Mouse (Mus musculus) liver, postnatal 0 days (tissue): ENCODE measurements at regions not wholly inside any gene's neighbourhood (a gene's known extent, or its start where the extent isn't known, plus 50 kb on each side); places are given as distances from the start of the nearest gene placed in this dataset.
A peak's percentile ranks its signal among the peaks of the same experiment; 100 is the strongest.

Source experiments
- ATAC-seq: fragments of 200-750 bp; cut with Nextera tagmentation; 2 replicates; pipeline ENCODE4 v1.8.0; 2017; ENCODE audit warnings: mild to moderate bottlenecking, moderate library complexity
- DNase-seq: peaks from one replicate; pipeline ENCODE4 v3.0.0-alpha.2; 2016
- H3K27ac ChIP-seq: fragments of 300-500 bp; sonication (generic); 2 replicates; pipeline ENCODE4 v1.5.1; 2014; ENCODE audit warnings: antibody characterized with exemption, moderate library complexity, mild to moderate bottlenecking, low read depth
- H3K27me3 ChIP-seq: fragments of 300-500 bp; sonication (generic); 2 replicates; pipeline ENCODE4 v1.6.1; 2014; ENCODE audit warnings: low read length, control low read depth, mixed read lengths; ENCODE audit not compliant: insufficient read depth
- H3K36me3 ChIP-seq: fragments of 300-500 bp; sonication (generic); replicated peaks from 2 replicates; pipeline ENCODE4 v1.6.1; 2014; ENCODE audit warnings: mild to moderate bottlenecking, control low read depth, low read length, moderate library complexity, mixed read lengths; ENCODE audit not compliant: insufficient read depth
- H3K4me1 ChIP-seq: fragments of 300-500 bp; sonication (generic); 2 replicates; pipeline ENCODE4 v1.6.1; 2014; ENCODE audit warnings: antibody characterized with exemption, mild to moderate bottlenecking, control low read depth; ENCODE audit not compliant: insufficient read depth
- H3K4me2 ChIP-seq: fragments of 300-500 bp; sonication (generic); 2 replicates; pipeline ENCODE4 v1.6.1; 2014; ENCODE audit warnings: low read depth, mild to moderate bottlenecking, low read length, moderate library complexity, mixed read lengths
- H3K4me3 ChIP-seq: fragments of 300-500 bp; sonication (generic); 2 replicates; pipeline ENCODE4 v1.5.1; 2014; ENCODE audit warnings: low read depth, low read length
- H3K9ac ChIP-seq: fragments of 300-500 bp; sonication (generic); replicated peaks from 2 replicates; pipeline ENCODE4 v1.6.1; 2014; ENCODE audit warnings: mild to moderate bottlenecking, moderate library complexity
- H3K9me3 ChIP-seq: fragments of 300-500 bp; sonication (generic); 2 replicates; pipeline ENCODE4 v1.6.1; 2016; ENCODE audit warnings: mild to moderate bottlenecking, control low read depth, low read length, mixed read lengths
- CTCF ChIP-seq: sonication (generic); IDR thresholded peaks from 2 replicates; pipeline ENCODE4 v1.5.1; 2016; ENCODE audit warnings: antibody characterized with exemption, low read depth
- EP300 ChIP-seq: IDR thresholded peaks from 2 replicates; pipeline ENCODE4 v1.6.1; 2016; ENCODE audit warnings: antibody characterized with exemption, low read depth, mild to moderate bottlenecking
- whole genome bisulfite sequencing: fragments of 180-500 bp; shearing (Covaris S2); extraction: QIAGEN DNeasy Blood & Tissue Kit; methylation state at CpG from one replicate; pipeline ENCODE4 v1.1.7; 2014; ENCODE audit not compliant: insufficient replicate concordance; 5-methylcytosine and 5-hydroxymethylcytosine counted together

- no peaks in the 10 kb centered on the region for H3K36me3 ChIP-seq
- H3K4me1 ChIP-seq: no peaks in the 10 kb centered on the region; the same call in none of the 2 replicates
- no peak overlapping the region for H3K9ac ChIP-seq
- no peak overlapping the region for H3K27ac ChIP-seq
- H3K4me3 ChIP-seq: no peak overlapping the region
- no peak for TF ChIP-seq EP300
- 0 out of 2 replicates have a peak, but pooled peaks have one; percentile 9 for TF ChIP-seq CTCF
- 75% methylated on average over 5 of the region's 5 CpGs for WGBS
- DNase-seq (no peak), ATAC-seq (no peak)
- no peaks in the 10 kb centered on the region for H3K27me3 ChIP-seq
- H3K4me2 ChIP-seq: no peak overlapping the region
- H3K9me3 ChIP-seq: no peaks in the 10 kb centered on the region
These were observed 212.2 kb upstream of the Smim15 start for GRCm38 (mm10) chr13:107831997-107832396.

GRCm38 (mm10) chr13:107831221-107831681, 213.0 kb upstream of the Smim15 start:
- H3K36me3 ChIP-seq: no peaks in the 10 kb centered on the region
- H3K27ac ChIP-seq: peak overlapping the region; percentile 14; the same call in 1 of the 2 replicates
- no peaks in the 10 kb centered on the region; the same call in none of the 2 replicates for H3K4me1 ChIP-seq
- TF ChIP-seq EP300 (peak; percentile 68), CTCF (no peak)
- no peaks in the 10 kb centered on the region for H3K9me3 ChIP-seq
- ATAC-seq: peak; percentile 100
- H3K9ac ChIP-seq: no peak overlapping the region
- H3K4me2 ChIP-seq: peak overlapping the region; percentile 58
- H3K4me3 ChIP-seq: peak overlapping the region; percentile 25
- peak; percentile 93 for DNase-seq
- 2% methylated on average over 17 of the region's 17 CpGs for WGBS
- no peaks in the 10 kb centered on the region for H3K27me3 ChIP-seq

GRCm38 (mm10) chr13:107830281-107830680, 214.0 kb upstream of the Smim15 start:
- H3K9me3 ChIP-seq: no peaks in the 10 kb centered on the region

GRCm38 (mm10) chr13:107829861-107830260, 214.4 kb upstream of the Smim15 start:
- H3K9me3 ChIP-seq: no peaks in the 10 kb centered on the region
- H3K4me2 ChIP-seq: no peak overlapping the region
- H3K27me3 ChIP-seq: no peaks in the 10 kb centered on the region
- H3K9ac ChIP-seq: no peak overlapping the region
- H3K4me3 ChIP-seq: no peak overlapping the region
- 90% methylated on average over 4 of the region's 4 CpGs for WGBS
- no peaks in the 10 kb centered on the region; the same call in none of the 2 replicates for H3K4me1 ChIP-seq
- no peaks in the 10 kb centered on the region for H3K36me3 ChIP-seq
- no peak for TF ChIP-seq EP300
- TF ChIP-seq CTCF: no peak
- H3K27ac ChIP-seq: no peak overlapping the region
- ATAC-seq (no peak), DNase-seq (no peak)

More at GRCm38 (mm10) chr13:107830281-107830680, 214.0 kb upstream of the Smim15 start:
- Histone ChIP-seq H3K27ac (no peak overlapping the region), H3K4me2 (peak overlapping the region; percentile 58), H3K27me3 (no peaks in the 10 kb centered on the region), H3K4me1 (no peaks in the 10 kb centered on the region; the same call in none of the 2 replicates), H3K4me3 (no peak overlapping the region), H3K36me3 (no peaks in the 10 kb centered on the region), H3K9ac (no peak overlapping the region)
- TF ChIP-seq EP300: no peak
- no peak for TF ChIP-seq CTCF
- ATAC-seq (no peak), DNase-seq (no peak)
- 35% methylated on average over 2 of the region's 2 CpGs for WGBS

GRCm38 (mm10) chr13:107825636-107826035, 218.6 kb upstream of the Smim15 start:
- DNase-seq (no peak), ATAC-seq (no peak)
- H3K27me3 ChIP-seq: no peaks in the 10 kb centered on the region
- TF ChIP-seq CTCF (no peak), EP300 (no peak)
- H3K36me3 ChIP-seq: no peaks in the 10 kb centered on the region
- no peak overlapping the region for H3K9ac ChIP-seq
- H3K27ac ChIP-seq: no peak overlapping the region
- 69% methylated on average over 4 of the region's 4 CpGs for WGBS
- no peak overlapping the region for H3K4me2 ChIP-seq
- H3K4me3 ChIP-seq: no peak overlapping the region
- H3K4me1 ChIP-seq: no peaks in the 10 kb centered on the region; the same call in 1 of the 2 replicates
- H3K9me3 ChIP-seq: no peaks in the 10 kb centered on the region

GRCm38 (mm10) chr13:107823342-107823741, 220.9 kb upstream of the Smim15 start:
- DNase-seq (no peak), ATAC-seq (no peak)
- Histone ChIP-seq H3K4me2 (no peak overlapping the region), H3K9ac (no peak overlapping the region), H3K4me1 (no peaks in the 10 kb centered on the region), H3K9me3 (no peaks in the 10 kb centered on the region), H3K36me3 (no peaks in the 10 kb centered on the region), H3K27me3 (no peaks in the 10 kb centered on the region), H3K4me3 (no peak overlapping the region), H3K27ac (no peak overlapping the region)
- 83% methylated on average over 1 of the region's 1 CpGs for WGBS
- no peak for TF ChIP-seq EP300
- TF ChIP-seq CTCF: no peak
